Mouse (Mus musculus) kidney, adult 2 months (tissue): ENCODE results near the gene Hdac5.

ENCODE experiments used
- CTCF ChIP-seq: fragments of 200-500 bp; conservative IDR thresholded peaks from 2 replicates; pipeline ENCODE4 v1.5.1; 2011; ENCODE audit warnings: low read depth, mild to moderate bottlenecking, control low read depth, low read length, moderate library complexity, mixed read lengths; ENCODE audit not compliant: insufficient read depth, insufficient read length
- POLR2A ChIP-seq: fragments of 200-500 bp; IDR thresholded peaks from one replicate; pipeline ENCODE4 v1.6.1; 2011; ENCODE audit warnings: low read depth, low read length, control low read depth

DNA sequence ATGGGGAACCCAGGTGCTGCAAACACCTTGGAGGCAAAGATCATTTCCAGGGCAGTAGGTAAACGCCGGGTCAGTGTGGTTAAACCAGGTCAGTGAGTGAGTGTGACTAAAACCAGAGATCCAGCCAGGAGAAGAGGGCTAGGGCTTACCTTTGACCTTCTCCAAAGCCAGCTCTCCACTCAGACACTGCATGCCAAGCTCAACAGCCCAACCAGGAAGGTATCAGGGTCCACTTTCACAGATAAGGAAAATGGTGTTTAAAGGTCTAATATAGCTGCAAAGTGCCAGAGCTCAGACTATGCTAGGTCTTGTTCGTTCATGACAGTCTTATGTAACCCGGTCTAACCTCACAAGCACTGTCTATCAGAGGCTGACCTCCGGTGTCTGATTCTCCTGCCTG lies 11.3 kb upstream of the Hdac5 start:
- TF ChIP-seq CTCF: no peak; the same call in 1 of the 2 replicates
- TF ChIP-seq POLR2A: no peak
